Mouse (Mus musculus) testis, adult 2 months (tissue): ENCODE results near the gene Papss1.

Source experiments
- CTCF ChIP-seq: fragments of 200-500 bp; IDR thresholded peaks from 2 replicates; pipeline ENCODE4 v1.5.1; 2012; ENCODE audit warnings: low read depth, mild to moderate bottlenecking, inconsistent platforms, low read length, moderate library complexity; ENCODE audit not compliant: control insufficient read depth, insufficient read depth, insufficient replicate concordance
- POLR2A ChIP-seq: fragments of 200-500 bp; IDR thresholded peaks from 2 replicates; pipeline ENCODE4 v1.6.1; 2012; ENCODE audit warnings: low read depth, mild to moderate bottlenecking, inconsistent platforms, low read length, moderate library complexity; ENCODE audit not compliant: control insufficient read depth

- TF ChIP-seq CTCF (no peak), POLR2A (no peak)
These were observed 48.3 kb downstream of the Papss1 start for GRCm38 (mm10) chr3:131612847-131613246.
